Mouse (Mus musculus) MEL (cell line): Measurements from ENCODE around the gene Rabl6. TPM values are rescaled to one million over a fixed set of nuclear protein-coding genes. Genes with fewer than 3 reads are reported as not detected.

Source experiments
- DNase-seq: peaks from one replicate; pipeline ENCODE4 v3.0.0; 2011; ENCODE audit warnings: low read depth, low spot score
- H3K27ac ChIP-seq: 2 replicates; pipeline ENCODE4 v1.5.1; 2012; ENCODE audit warnings: low read depth, mild to moderate bottlenecking, control low read depth, low read length, moderate library complexity; ENCODE audit not compliant: control insufficient read depth
- H3K27me3 ChIP-seq, 2 experiments: fragments of 150-350 bp in 1 of 2; sonication (generic) in 1 of 2; 2 replicates each; pipeline ENCODE4 v1.6.1; 2012; ENCODE audit warnings: low read length in 2 of 2, mild to moderate bottlenecking in 2 of 2, improper control_type of control experiment in 1 of 2, moderate library complexity in 1 of 2; ENCODE audit not compliant: insufficient read depth in 2 of 2, control insufficient read depth in 1 of 2
- H3K36me3 ChIP-seq, 2 experiments: 2 replicates each; pipeline ENCODE4 v1.6.1; 2012 to 2014; ENCODE audit warnings: low read length in 2 of 2, improper control_type of control experiment in 1 of 2, inconsistent platforms in 1 of 2, mild to moderate bottlenecking in 1 of 2; ENCODE audit not compliant: insufficient read depth in 2 of 2, control insufficient read depth in 1 of 2
- H3K4me1 ChIP-seq, 2 experiments: fragments of 150-350 bp in 1 of 2; sonication (generic) in 1 of 2; 2 replicates each; pipeline ENCODE4 v1.6.1; 2012; ENCODE audit warnings: low read length in 2 of 2, improper control_type of control experiment in 1 of 2, mild to moderate bottlenecking in 1 of 2; ENCODE audit not compliant: insufficient read depth in 2 of 2, control insufficient read depth in 1 of 2
- H3K4me3 ChIP-seq, 2 experiments: fragments of 150-350 bp in 1 of 2; sonication (generic) in 1 of 2; 2 replicates each; pipeline ENCODE4 v1.5.1; 2012; ENCODE audit warnings: low read depth in 2 of 2, low read length in 2 of 2, mild to moderate bottlenecking in 2 of 2, moderate library complexity in 2 of 2, control low read depth in 1 of 2, improper control_type of control experiment in 1 of 2; ENCODE audit not compliant: control insufficient read depth in 1 of 2, insufficient read depth in 1 of 2
- H3K79me2 ChIP-seq: 2 replicates; pipeline ENCODE4 v1.6.1; 2012; ENCODE audit warnings: mild to moderate bottlenecking, low read length, moderate library complexity; ENCODE audit not compliant: control insufficient read depth, poor library complexity, insufficient read depth
- H3K9ac ChIP-seq: 2 replicates; pipeline ENCODE4 v1.6.1; 2012; ENCODE audit warnings: low read depth, mild to moderate bottlenecking, control low read depth, low read length, moderate library complexity; ENCODE audit not compliant: control insufficient read depth, poor library complexity, severe bottlenecking
- H3K9me3 ChIP-seq: fragments of 150-350 bp; sonication (generic); replicated peaks from 2 replicates; pipeline ENCODE4 v1.6.1; 2012; ENCODE audit warnings: mild to moderate bottlenecking, low read length, improper control_type of control experiment, moderate library complexity; ENCODE audit not compliant: insufficient read depth
- CHD1 ChIP-seq: IDR thresholded peaks from 2 replicates; pipeline ENCODE4 v1.6.1; 2012; ENCODE audit warnings: low read depth, mild to moderate bottlenecking, inconsistent platforms, low read length, improper control_type of control experiment
- E2F4 ChIP-seq: IDR thresholded peaks from 2 replicates; pipeline ENCODE4 v1.6.1; 2011; ENCODE audit warnings: low read depth, low read length, improper control_type of control experiment, borderline replicate concordance
- ELF1 ChIP-seq: IDR thresholded peaks from 2 replicates; pipeline ENCODE4 v1.6.1; 2014; ENCODE audit warnings: low read depth, mild to moderate bottlenecking, inconsistent platforms, low read length, improper control_type of control experiment, moderate library complexity
- MAX ChIP-seq: IDR thresholded peaks from 2 replicates; pipeline ENCODE4 v1.6.1; 2011; ENCODE audit warnings: low read length, improper control_type of control experiment
- POLR2A ChIP-seq, 2 experiments: IDR thresholded peaks; 2 replicates each; pipeline ENCODE4 v1.6.1; 2011 to 2012; ENCODE audit warnings: low read length in 2 of 2, mild to moderate bottlenecking in 2 of 2, control low read depth in 1 of 2, improper control_type of control experiment in 1 of 2, low read depth in 1 of 2, moderate library complexity in 1 of 2; ENCODE audit not compliant: control insufficient read depth in 1 of 2, insufficient read depth in 1 of 2, poor library complexity in 1 of 2
- POLR2AphosphoS2 ChIP-seq: IDR thresholded peaks from 2 replicates; pipeline ENCODE4 v1.6.1; 2011; ENCODE audit warnings: low read length, improper control_type of control experiment
- RAD21 ChIP-seq: IDR thresholded peaks from 2 replicates; pipeline ENCODE4 v1.6.1; 2011; ENCODE audit warnings: mild to moderate bottlenecking, low read depth, low read length, improper control_type of control experiment
- TBP ChIP-seq: IDR thresholded peaks from 2 replicates; pipeline ENCODE4 v1.8.0; 2011; ENCODE audit warnings: low read depth, low read length, improper control_type of control experiment
- USF2 ChIP-seq, 2 experiments: IDR thresholded peaks; 2 replicates each; pipeline ENCODE4 v1.6.1; 2011 to 2012; ENCODE audit warnings: improper control_type of control experiment in 2 of 2, low read length in 2 of 2, borderline replicate concordance in 1 of 2, inconsistent platforms in 1 of 2, low read depth in 1 of 2, mild to moderate bottlenecking in 1 of 2; ENCODE audit not compliant: insufficient read depth in 1 of 2
- ZKSCAN1 ChIP-seq: IDR thresholded peaks from 2 replicates; pipeline ENCODE4 v1.6.1; 2012; ENCODE audit warnings: low read depth, mild to moderate bottlenecking, inconsistent platforms, low read length, improper control_type of control experiment, moderate library complexity
- ZMIZ1 ChIP-seq: IDR thresholded peaks from 2 replicates; pipeline ENCODE4 v1.6.1; 2012; ENCODE audit warnings: low read depth, mild to moderate bottlenecking, inconsistent platforms, low read length, improper control_type of control experiment, moderate library complexity
- polyA plus RNA-seq, 2 experiments: library from polyadenylated mRNA; stranded (reverse) in 1 of 2; unstranded in 1 of 2; fragments of >175 nt in 1 of 2; fragments of >200 nt in 1 of 2; gene quantifications; 2 replicates each; pipeline versions ENCODE4 v1.2.1 to v1.2.4; 2012; ENCODE audit warnings: low replicate concordance in 2 of 2, low read depth in 1 of 2; ENCODE audit not compliant: insufficient read length in 2 of 2, insufficient read depth in 1 of 2, missing spikeins in 1 of 2
- total RNA-seq: library from RNA; depleted of rRNA; stranded (reverse); fragments of 300-350 nt; gene quantifications from 2 replicates; pipeline ENCODE4 v1.2.3, GENCODE M21; 2012

Rabl6 gene
- total and polyA plus RNA-seq, 3 experiments = 76.9 to 104 (median 84.7) TPM

GRCm38 (mm10) chr2:25628738-25629137, 20.4 kb upstream of the Rabl6 start (continued):
- no peak for TF ChIP-seq USF2 (IDR thresholded peaks at IDR 0.05; ENCODE audit: borderline replicate concordance in 1 of 2, insufficient read depth in 1 of 2, low read depth in 1 of 2, low read length in 2 of 2)
- TF ChIP-seq, all 39 proteins: peak for 0

DNA sequence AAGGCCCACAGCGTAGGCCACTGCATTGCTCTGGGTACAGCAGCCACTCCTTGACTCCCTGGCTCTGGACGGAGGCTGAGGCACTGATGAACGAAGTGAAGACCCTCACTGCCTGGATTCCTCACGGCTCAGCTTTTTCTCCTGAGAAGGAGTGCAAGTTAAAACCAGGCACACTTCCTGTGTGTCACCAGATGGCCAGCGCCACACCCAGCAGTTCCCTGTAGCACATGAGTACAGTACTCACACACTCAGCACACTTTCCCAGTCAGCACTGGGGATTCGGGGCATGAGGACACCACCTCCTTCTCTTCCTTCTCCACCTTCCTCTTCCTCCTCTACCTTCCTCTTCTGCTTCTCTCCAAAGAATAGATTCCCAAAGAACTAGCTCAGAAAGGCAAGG, 19.5 kb upstream of the Rabl6 start, which contains the start of gene Fcna:
Fcna (minus strand) TSS at position 220 of the 400 bp plus-strand sequence.
- no peaks in the 10 kb centered on the region for H3K4me1 ChIP-seq
- H3K36me3 ChIP-seq = no peaks in the 10 kb centered on the region
- peaks cover 0 to 4% of the 10 kb centered on the region in 2 experiments; a peak in 1 of 4 replicates for H3K27me3 ChIP-seq
- no peaks in the 10 kb centered on the region for H3K9me3 ChIP-seq
- H3K9ac ChIP-seq = no peak within 1 kb of the TSS
- H3K27ac ChIP-seq = no peak within 1 kb of the TSS
- DNase-seq = no peak
- TF ChIP-seq ELF1 = no peak
- no peak for TF ChIP-seq RAD21
- no peak for TF ChIP-seq MAX
- TF ChIP-seq ZMIZ1 = no peak
- TF ChIP-seq, all 39 proteins: peak for 0
- Histone ChIP-seq H3K4me3 (no peak within 1 kb of the TSS), H3K79me2 (no peaks in the 10 kb centered on the region)

DNA sequence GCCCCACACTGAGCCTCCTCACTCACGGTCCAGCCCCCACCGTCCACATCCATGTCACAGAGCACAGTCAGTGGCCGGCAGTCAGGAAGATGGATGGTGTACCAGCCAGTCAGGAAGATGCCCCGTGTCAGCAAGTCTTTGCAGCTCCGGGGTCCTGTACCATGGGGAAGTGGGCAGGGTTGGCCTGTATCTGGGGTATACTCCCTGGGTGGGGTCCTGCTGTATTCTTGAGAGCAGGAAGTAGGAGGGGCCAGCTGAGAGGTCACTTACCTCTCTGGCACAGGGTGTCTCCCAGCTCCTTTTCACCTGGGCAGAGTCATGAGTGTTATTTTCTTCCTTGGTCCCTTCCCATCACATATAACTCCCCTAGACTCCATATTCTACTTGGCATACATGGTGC, 17.7 kb upstream of the Rabl6 start:
- H3K79me2 ChIP-seq = no peaks in the 10 kb centered on the region
- H3K4me3 ChIP-seq = no peak overlapping the region
- no peak for DNase-seq
- H3K9ac ChIP-seq = no peak overlapping the region
- H3K27ac ChIP-seq = no peak overlapping the region
- peaks cover 0 to 13% of the 10 kb centered on the region in 2 experiments; a peak in 2 of 4 replicates for H3K4me1 ChIP-seq
- H3K9me3 ChIP-seq = no peaks in the 10 kb centered on the region
- H3K27me3 ChIP-seq = peaks cover 0 to 4% of the 10 kb centered on the region in 2 experiments; a peak in 1 of 4 replicates
- no peak for TF ChIP-seq ZKSCAN1
- TF ChIP-seq ELF1 = no peak
- TF ChIP-seq POLR2AphosphoS2 = no peak
- no peak for TF ChIP-seq POLR2A (IDR thresholded peaks at IDR 0.05; ENCODE audit: control insufficient read depth in 1 of 2, insufficient read depth in 1 of 2, low read depth in 1 of 2, low read length in 2 of 2, poor library complexity in 1 of 2)
- TF ChIP-seq CHD1 = no peak
- no peak for TF ChIP-seq E2F4
- TF ChIP-seq TBP = no peak
- H3K36me3 ChIP-seq = peaks cover 0 to 1% of the 10 kb centered on the region in 2 experiments; a peak in 2 of 4 replicates
